In genomic region chr4:137664980-137665675, GRCm38 (mm10) we compare ENCODE assay signal across 8 mouse cellular contexts. TPM values are rescaled to one million over a fixed set of nuclear protein-coding genes. Genes with fewer than 3 reads are reported as not detected.
A peak's percentile ranks its signal among the peaks of the same experiment; 100 is the strongest.
DNase-seq lines count a peak whose midpoint lies in the region; ATAC-seq lines count a peak whose summit lies in the region.

No protein-coding gene starts in this region.

- H3K27ac ChIP-seq in forebrain, embryonic 14.5 days (ENCODE audit: low read depth, low read length): no peak overlapping the region
- no peak overlapping the region for H3K27ac ChIP-seq in liver, embryonic 11.5 days (ENCODE audit: low read depth, low read length)
- H3K27ac ChIP-seq in stomach, embryonic 16.5 days (ENCODE audit: low read length): no peak overlapping the region

- no peaks in the 10 kb centered on the region for H3K36me3 ChIP-seq in forebrain, embryonic 14.5 days (ENCODE audit: control insufficient read depth, insufficient read depth, low read length)
- no peaks in the 10 kb centered on the region for H3K36me3 ChIP-seq in liver, embryonic 11.5 days (ENCODE audit: control insufficient read depth, insufficient read depth, low read length)
- H3K36me3 ChIP-seq in stomach, embryonic 16.5 days (ENCODE audit: control insufficient read depth, insufficient read depth, low read length): no peaks in the 10 kb centered on the region

- 13% methylated on average over 15 of the region's 15 CpGs for WGBS in forebrain, embryonic 14.5 days
- 13% methylated on average over 15 of the region's 15 CpGs for WGBS in liver, embryonic 11.5 days
- WGBS in stomach, embryonic 16.5 days: 19% methylated on average over 15 of the region's 15 CpGs

- intact Hi-C loops in left cerebral cortex, postnatal 14 days (cut with DNase I): no loop called here

- peak overlapping the region; percentile 92 for H3K4me2 ChIP-seq in forebrain, embryonic 14.5 days (ENCODE audit: low read length)
- H3K4me2 ChIP-seq in liver, embryonic 11.5 days: peak overlapping the region; percentile 86
- peak overlapping the region; percentile 97 for H3K4me2 ChIP-seq in stomach, embryonic 16.5 days (ENCODE audit: low read depth, low read length)

- peak; percentile 46 to 63 for DNase-seq in left cerebral cortex, adult 18-20 months (ENCODE audit: low spot score in 2 of 2)
- DNase-seq in left cerebral cortex, postnatal 14 days (ENCODE audit: low spot score in 2 of 2): no peak
- peak; percentile 80 for DNase-seq in cerebellum, adult 11-12 months
- DNase-seq in forebrain, embryonic 14.5 days (ENCODE audit: low spot score): peak; percentile 28
- no peak for DNase-seq in liver, embryonic 11.5 days (ENCODE audit: low spot score)
- no peak for DNase-seq in thymus, postnatal 10 days (ENCODE audit: low spot score in 2 of 2)

- no peaks in the 10 kb centered on the region for H3K9me3 ChIP-seq in forebrain, embryonic 14.5 days (replicated peaks; ENCODE audit: control insufficient read depth, low read length)
- no peaks in the 10 kb centered on the region for H3K9me3 ChIP-seq in liver, embryonic 11.5 days (ENCODE audit: control insufficient read depth, low read length)
- H3K9me3 ChIP-seq in stomach, embryonic 16.5 days (replicated peaks; ENCODE audit: control insufficient read depth, low read length): no peaks in the 10 kb centered on the region

- peak overlapping the region; percentile 52 for H3K4me3 ChIP-seq in forebrain, embryonic 14.5 days (ENCODE audit: low read depth, low read length)
- H3K4me3 ChIP-seq in liver, embryonic 11.5 days (ENCODE audit: low read depth, low read length): peak overlapping the region; percentile 54
- H3K4me3 ChIP-seq in stomach, embryonic 16.5 days (replicated peaks; ENCODE audit: low read length): peak overlapping the region; percentile 57

- peaks cover 5% of the 10 kb centered on the region; the same call in 1 of the 2 replicates for H3K27me3 ChIP-seq in forebrain, embryonic 14.5 days (replicated peaks; ENCODE audit: control insufficient read depth, insufficient read depth, low read length)
- peaks cover 48% of the 10 kb centered on the region for H3K27me3 ChIP-seq in liver, embryonic 11.5 days (replicated peaks; ENCODE audit: control insufficient read depth, insufficient read depth, low read length)
- H3K27me3 ChIP-seq in stomach, embryonic 16.5 days (ENCODE audit: control insufficient read depth, insufficient read depth, low read length): peaks cover 5% of the 10 kb centered on the region; the same call in 1 of the 2 replicates

- ATAC-seq in forebrain, embryonic 14.5 days: peak; percentile 8; the same call in 1 of the 2 replicates
- no peak for ATAC-seq in liver, embryonic 11.5 days (replicated peaks; ENCODE audit: low FRiP score)
- no peak; the same call in 1 of the 2 replicates for ATAC-seq in stomach, embryonic 16.5 days (ENCODE audit: insufficient read depth, low FRiP score)
- ATAC-seq in activated CD4-positive, CD25-positive, alpha-beta regulatory T cell, adult 4 months: no peak

- H3K4me1 ChIP-seq in forebrain, embryonic 14.5 days (ENCODE audit: control insufficient read depth, insufficient read depth, low read length): peaks cover 18% of the 10 kb centered on the region
- H3K4me1 ChIP-seq in liver, embryonic 11.5 days (replicated peaks; ENCODE audit: control insufficient read depth, insufficient read depth, low read length): peaks cover 8% of the 10 kb centered on the region; the same call in 1 of the 2 replicates
- H3K4me1 ChIP-seq in stomach, embryonic 16.5 days (ENCODE audit: control insufficient read depth, insufficient read depth, low read length): peaks cover 5% of the 10 kb centered on the region; the same call in 1 of the 2 replicates

- peak overlapping the region; percentile 73 for H3K9ac ChIP-seq in forebrain, embryonic 14.5 days (ENCODE audit: low read length)
- 0 out of 2 replicates have a peak overlapping the region, but pooled peaks have one; percentile 34 for H3K9ac ChIP-seq in liver, embryonic 11.5 days (ENCODE audit: low read depth, low read length)
- H3K9ac ChIP-seq in stomach, embryonic 16.5 days (ENCODE audit: low read length): peak overlapping the region; percentile 74

RNA-seq across cellular contexts. Expression of gene Rap1gap, which starts 0.6 kb away (rescaled TPM):
- 100 to 1,000 TPM; 289 to 307 TPM for total RNA-seq in left cerebral cortex, adult 18-20 months (2021)
- 100 to 1,000 TPM; 268 to 296 TPM for total RNA-seq in left cerebral cortex, postnatal 14 days (2021)
- polyA plus RNA-seq in forebrain, embryonic 14.5 days (2014; fragmentation: Nextera tagmentation; extraction: Ambion mirVana): 25.5 and 32.7 TPM in 2 replicates
- 3.2 and 4.1 TPM in 2 replicates for polyA plus RNA-seq in liver, embryonic 11.5 days (2014; fragmentation: Nextera tagmentation; extraction: Ambion mirVana)
- polyA plus RNA-seq in stomach, embryonic 16.5 days (2015; fragmentation: Nextera tagmentation; extraction: Ambion mirVana): 58.1 and 64.6 TPM in 2 replicates
- polyA plus RNA-seq in activated CD4-positive, CD25-positive, alpha-beta regulatory T cell, adult 4 months (2017; shearing (Covaris generic)): under 1 TPM in 1 of 2 experiments, not detected in 1; 0.53 TPM

Comparison
In these comparisons a context has a peak if more than half of its experiments do, and no peak if none do; other contexts are left out.
1. DNase-seq: peak in left cerebral cortex, adult 18-20 months (2 of 2), cerebellum, adult 11-12 months (single experiment) and forebrain, embryonic 14.5 days (single experiment); none in left cerebral cortex, postnatal 14 days (0 of 2), liver, embryonic 11.5 days (single experiment) and thymus, postnatal 10 days (0 of 2).
2. Peak in every context shown above with its lines, with median percentiles within 50 percentile points of each other: H3K4me2 ChIP-seq, H3K4me3 ChIP-seq and H3K9ac ChIP-seq.